Mouse (Mus musculus) Patski (cell line): ENCODE results near the gene Zscan22. TPM values are rescaled to one million over a fixed set of nuclear protein-coding genes. Genes with fewer than 3 reads are reported as not detected.

ENCODE experiments used
- ATAC-seq: fragments of 100-300 bp; one replicate; pipeline ENCODE4 v1.8.0; 2021
- CTCF ChIA-PET: fragments of 350-600 bp; sonication (Branson Sonifier 250); formaldehyde crosslinking; loops from one replicate; lab custom pipeline; 2022; ENCODE audit warnings: inconsistent platforms; lab: Charles Lee
- POLR2A ChIA-PET: fragments of 350-600 bp; sonication (Branson Sonifier 250); formaldehyde crosslinking; loops from one replicate; lab custom pipeline; 2022; ENCODE audit warnings: antibody characterized with exemption, inconsistent platforms; lab: Charles Lee
- DNase-seq: peaks from one replicate; pipeline ENCODE4 v3.0.0-alpha.2; 2011; ENCODE audit warnings: low read depth, low spot score
- H3K27me3 ChIP-seq: fragments of 371-371 bp; one replicate; pipeline ENCODE4 v1.5.1; 2021
- CTCF ChIP-seq: fragments of 100-300 bp; IDR thresholded peaks from one replicate; pipeline ENCODE4 v1.5.1; 2021
- in situ Hi-C: fragments of 300-500 bp; cut with MboI; formaldehyde crosslinking; loops from 3 replicates; pipeline ENCODE4 v1.11.1; 2018; ENCODE audit warnings: low pct_unique_long_range_greater_than_20kb, mixed read lengths
- polyA plus RNA-seq: library from polyadenylated mRNA; unstranded; gene quantifications from one replicate; pipeline ENCODE4 v1.2.3, GENCODE M21; 2021

Gene Zscan22
- polyA plus RNA-seq, 1 experiment from 2014 or later, result 15.7 TPM

GRCm38 (mm10) chr7:12954896-12955295 is 57.3 kb downstream of the Zscan22 start:
- ChIA-PET POLR2A (interaction anchor here (0.9 kb wide), 1 partner anchor 68 kb away, joined by 3 read pairs; no protein-coding TSS in a partner anchor), CTCF (interaction anchor here (0.7 to 1.4 kb wide), 6 partner anchors 10 to 59 kb away, joined by 3 to 4 read pairs (median 4); no protein-coding TSS in a partner anchor)
- DNase-seq (no peak), ATAC-seq (peak; percentile 91)
- no peaks in the 10 kb centered on the region for H3K27me3 ChIP-seq
- TF ChIP-seq CTCF, result peak; percentile 74
- in situ Hi-C loops, result no loop called here

- TF ChIP-seq CTCF, result no peak
- in situ Hi-C loops, result no loop called here
- no peak for ATAC-seq
Measured at GRCm38 (mm10) chr7:12957511-12957910, 59.9 kb downstream of the Zscan22 start.

More at GRCm38 (mm10) chr7:12957511-12957910, 59.9 kb downstream of the Zscan22 start:
- ChIA-PET POLR2A (no interaction called here), CTCF (no interaction called here)
- no peak for DNase-seq
- H3K27me3 ChIP-seq, result no peaks in the 10 kb centered on the region

Other genes starting within 250 kb of the Zscan22 start
- gene Vmn2r55, start 212.8 kb upstream of the Zscan22 start, polyA plus RNA-seq, result not detected
- not detected for gene Vmn2r56, start 162.8 kb upstream of the Zscan22 start, polyA plus RNA-seq
- 1.0 TPM for gene Zscan18, start 94.2 kb upstream of the Zscan22 start, polyA plus RNA-seq
- gene Zfp329, start 79.0 kb upstream of the Zscan22 start, polyA plus RNA-seq, result 6.1 TPM
- gene Zfp110, start 63.1 kb upstream of the Zscan22 start, polyA plus RNA-seq, result 8.1 TPM
- 6.0 TPM for gene Zfp128, start 16.6 kb upstream of the Zscan22 start, polyA plus RNA-seq
- 905 TPM for gene Rps5, start 24.5 kb downstream of the Zscan22 start, polyA plus RNA-seq
- gene Rnf225, start 29.6 kb downstream of the Zscan22 start, polyA plus RNA-seq, result 0.47 TPM
- 7.9 TPM for gene Zfp324, start 68.0 kb downstream of the Zscan22 start, polyA plus RNA-seq
- 5.9 TPM for gene Zfp446, start 80.0 kb downstream of the Zscan22 start, polyA plus RNA-seq
- 0.26 TPM for gene Slc27a5, start 100.4 kb downstream of the Zscan22 start, polyA plus RNA-seq
- 447 TPM for gene Trim28, start 101.3 kb downstream of the Zscan22 start, polyA plus RNA-seq
- gene Zbtb45, start 112.2 kb downstream of the Zscan22 start, polyA plus RNA-seq, result 21.8 TPM
- gene Chmp2a, start 137.0 kb downstream of the Zscan22 start, polyA plus RNA-seq, result 215 TPM
- gene Ube2m, start 140.5 kb downstream of the Zscan22 start, polyA plus RNA-seq, result 222 TPM
- gene Mzf1, start 156.9 kb downstream of the Zscan22 start, polyA plus RNA-seq, result 5.6 TPM
- gene Vmn1r85, start 197.4 kb downstream of the Zscan22 start, polyA plus RNA-seq, result not detected
- gene Vmn1r86, start 222.1 kb downstream of the Zscan22 start, polyA plus RNA-seq, result not detected
- gene Vmn1r87, start 242.3 kb downstream of the Zscan22 start, polyA plus RNA-seq, result not detected